In genomic region chr1:134095033-134095612, GRCm38 (mm10) we compare ENCODE assay signal across 12 mouse cellular contexts. TPM values are rescaled to one million over a fixed set of nuclear protein-coding genes. Genes with fewer than 3 reads are reported as not detected.
A peak's percentile ranks its signal among the peaks of the same experiment; 100 is the strongest.
DNase-seq lines count a peak whose midpoint lies in the region; ATAC-seq and TF ChIP-seq lines count a peak whose summit lies in the region.
"Had no signal": no experiment of that assay in that cellular context is flagged by ENCODE, and none has a peak within 500 bp of the region (broad histone marks: within the 10 kb centered on the region; RNA-seq: fewer than 3 reads in every experiment).

No protein-coding gene starts in this region.

- H3K4me3 ChIP-seq in heart, embryonic 16.5 days (ENCODE audit: low read length), result no peak overlapping the region
- no peak overlapping the region for H3K4me3 ChIP-seq in midbrain, embryonic 14.5 days (replicated peaks; ENCODE audit: low read depth, low read length)
- H3K4me3 ChIP-seq in midbrain, postnatal 0 days (ENCODE audit: low read depth, low read length), result no peak overlapping the region
- no peak overlapping the region for H3K4me3 ChIP-seq in stomach, embryonic 15.5 days (replicated peaks)
- H3K4me3 ChIP-seq: embryonic facial prominence, embryonic 13.5 days had no signal

- peak overlapping the region; percentile 13; the same call in 1 of the 2 replicates for H3K9ac ChIP-seq in heart, embryonic 16.5 days (ENCODE audit: low read length)
- H3K9ac ChIP-seq in midbrain, embryonic 14.5 days (replicated peaks; ENCODE audit: low read length), result no peak overlapping the region
- no peak overlapping the region for H3K9ac ChIP-seq in midbrain, postnatal 0 days (replicated peaks; ENCODE audit: low read length, poor library complexity, severe bottlenecking)
- no peak overlapping the region for H3K9ac ChIP-seq in stomach, embryonic 15.5 days

- peaks cover 63% of the 10 kb centered on the region for H3K4me1 ChIP-seq in heart, embryonic 16.5 days (ENCODE audit: control insufficient read depth, insufficient read depth, low read length)
- H3K4me1 ChIP-seq in midbrain, embryonic 14.5 days (ENCODE audit: control insufficient read depth, insufficient read depth, low read length), result peaks cover 63% of the 10 kb centered on the region
- H3K4me1 ChIP-seq in midbrain, postnatal 0 days (ENCODE audit: insufficient read depth, low read length), result peaks cover 15% of the 10 kb centered on the region; the same call in 1 of the 2 replicates
- H3K4me1 ChIP-seq in stomach, embryonic 15.5 days, result peaks cover 75% of the 10 kb centered on the region

- no peak for ATAC-seq in heart, embryonic 16.5 days (replicated peaks; ENCODE audit: extremely low read depth, insufficient read depth, low FRiP score)
- no peak for ATAC-seq in midbrain, embryonic 14.5 days (ENCODE audit: low FRiP score, low TSS enrichment)
- ATAC-seq in midbrain, postnatal 0 days (ENCODE audit: low FRiP score), result no peak
- ATAC-seq in granulocyte monocyte progenitor cell, adult 5-6 weeks (replicated peaks; ENCODE audit: poor library complexity, severe bottlenecking), result 0 out of 2 replicates have a peak, but pooled peaks have one; percentile 7
- ATAC-seq in stomach, embryonic 15.5 days (ENCODE audit: insufficient read depth, low FRiP score, low read depth), result no peak

- H3K36me3 ChIP-seq in heart, embryonic 16.5 days (ENCODE audit: control insufficient read depth, insufficient read depth), result no peaks in the 10 kb centered on the region
- no peaks in the 10 kb centered on the region for H3K36me3 ChIP-seq in midbrain, embryonic 14.5 days (ENCODE audit: control insufficient read depth, insufficient read depth, low read length)
- H3K36me3 ChIP-seq in midbrain, postnatal 0 days (ENCODE audit: insufficient read depth, low read length), result no peaks in the 10 kb centered on the region
- no peaks in the 10 kb centered on the region for H3K36me3 ChIP-seq in stomach, embryonic 15.5 days
- H3K36me3 ChIP-seq: embryonic facial prominence, embryonic 13.5 days had no signal

- no peak for DNase-seq in heart, adult 9 months (ENCODE audit: low spot score in 2 of 2)
- no peak for DNase-seq in midbrain, embryonic 14.5 days
- DNase-seq in midbrain, postnatal 0 days (ENCODE audit: low spot score), result no peak
- DNase-seq in right cerebral cortex, postnatal 36 days (ENCODE audit: low spot score in 2 of 2), result no peak
- no peak for DNase-seq in layer of hippocampus, adult 9-11 months
- DNase-seq: kidney, postnatal 36 days; thymus, postnatal 36 days had no signal

- WGBS in heart, embryonic 16.5 days, result 64% methylated on average over 7 of the region's 7 CpGs
- WGBS in midbrain, embryonic 14.5 days, result 65% methylated on average over 7 of the region's 7 CpGs
- 68% methylated on average over 7 of the region's 7 CpGs for WGBS in midbrain, postnatal 0 days
- WGBS in stomach, embryonic 15.5 days, result 56% methylated on average over 7 of the region's 7 CpGs

- no peaks in the 10 kb centered on the region for H3K9me3 ChIP-seq in heart, embryonic 16.5 days (replicated peaks; ENCODE audit: control insufficient read depth, low read length)
- H3K9me3 ChIP-seq in midbrain, embryonic 14.5 days (ENCODE audit: control insufficient read depth, low read length), result no peaks in the 10 kb centered on the region; the same call in 1 of the 2 replicates
- H3K9me3 ChIP-seq in midbrain, postnatal 0 days (ENCODE audit: low read length), result no peaks in the 10 kb centered on the region
- H3K9me3 ChIP-seq in stomach, embryonic 15.5 days, result no peaks in the 10 kb centered on the region
- H3K9me3 ChIP-seq: embryonic facial prominence, embryonic 13.5 days had no signal

- no peak overlapping the region for H3K27ac ChIP-seq in heart, embryonic 16.5 days (ENCODE audit: low read length)
- peak overlapping the region; percentile 83 for H3K27ac ChIP-seq in midbrain, embryonic 14.5 days (replicated peaks; ENCODE audit: low read depth, low read length)
- no peak overlapping the region for H3K27ac ChIP-seq in midbrain, postnatal 0 days (ENCODE audit: low read depth, low read length)
- H3K27ac ChIP-seq in stomach, embryonic 15.5 days, result peak overlapping the region; percentile 93

- no peak for TF ChIP-seq CTCF in midbrain, postnatal 0 days (IDR thresholded peaks at IDR 0.05)

- H3K4me2 ChIP-seq in heart, embryonic 16.5 days (ENCODE audit: low read depth, low read length), result no peak overlapping the region
- H3K4me2 ChIP-seq in midbrain, embryonic 14.5 days (ENCODE audit: low read length), result no peak overlapping the region
- H3K4me2 ChIP-seq in midbrain, postnatal 0 days (ENCODE audit: low read depth, low read length, poor library complexity, severe bottlenecking), result no peak overlapping the region
- no peak overlapping the region; the same call in 1 of the 2 replicates for H3K4me2 ChIP-seq in stomach, embryonic 15.5 days

- no peaks in the 10 kb centered on the region for H3K27me3 ChIP-seq in heart, embryonic 16.5 days (ENCODE audit: control insufficient read depth, insufficient read depth, low read length)
- H3K27me3 ChIP-seq in midbrain, embryonic 14.5 days (ENCODE audit: control insufficient read depth, insufficient read depth, low read length), result no peaks in the 10 kb centered on the region
- H3K27me3 ChIP-seq in midbrain, postnatal 0 days (ENCODE audit: insufficient read depth, low read length), result no peaks in the 10 kb centered on the region
- H3K27me3 ChIP-seq in stomach, embryonic 15.5 days (replicated peaks), result no peaks in the 10 kb centered on the region
- H3K27me3 ChIP-seq: embryonic facial prominence, embryonic 13.5 days had no signal

RNA-seq across cellular contexts. Expression of gene Chit1, which starts 15.9 kb away (rescaled TPM):
- polyA plus RNA-seq in heart, embryonic 16.5 days (2015; fragmentation: Nextera tagmentation; extraction: Ambion mirVana), result 0.31 and 0.46 TPM in 2 replicates
- 0.26 TPM in 1 of 2 replicates, not detected in the other for polyA plus RNA-seq in midbrain, embryonic 14.5 days (2014; fragmentation: Nextera tagmentation; extraction: Ambion mirVana)
- total RNA-seq in midbrain, postnatal 0 days (2014; rRNA removed), result 0.24 and 0.99 TPM in 2 replicates
- 0.21 and 0.48 TPM in 2 replicates for polyA plus RNA-seq in midbrain, postnatal 0 days (2015; fragmentation: Nextera tagmentation; extraction: Ambion mirVana)
- 0.62 and 1.7 TPM in 2 replicates for total RNA-seq in granulocyte monocyte progenitor cell, adult 5-6 weeks (2014; fragmentation: Nextera tagmentation)
- 0.22 and 0.82 TPM in 2 replicates for total RNA-seq in granulocyte monocyte progenitor cell, adult 5-6 weeks (2017)
- polyA plus RNA-seq in stomach, embryonic 15.5 days (2015; fragmentation: Nextera tagmentation; extraction: Ambion mirVana), result 0.70 and 1.1 TPM in 2 replicates
- total RNA-seq: heart, adult 18-20 months had no signal
- polyA plus RNA-seq: embryonic facial prominence, embryonic 13.5 days had no signal

RNA-seq across cellular contexts. Expression of gene Btg2, which starts 16.2 kb away (rescaled TPM):
- polyA plus RNA-seq in heart, embryonic 16.5 days (2015; fragmentation: Nextera tagmentation; extraction: Ambion mirVana), result 49.5 and 50.9 TPM in 2 replicates
- 34.2 and 61.1 TPM in 2 replicates for polyA plus RNA-seq in midbrain, embryonic 14.5 days (2014; fragmentation: Nextera tagmentation; extraction: Ambion mirVana)
- total RNA-seq in midbrain, postnatal 0 days (2014; rRNA removed), result 12.0 and 19.8 TPM in 2 replicates
- polyA plus RNA-seq in midbrain, postnatal 0 days (2015; fragmentation: Nextera tagmentation; extraction: Ambion mirVana), result 8.9 and 9.9 TPM in 2 replicates
- total RNA-seq in granulocyte monocyte progenitor cell, adult 5-6 weeks (2014; fragmentation: Nextera tagmentation), result 7.2 and 13.5 TPM in 2 replicates
- total RNA-seq in granulocyte monocyte progenitor cell, adult 5-6 weeks (2017), result 31.3 and 33.7 TPM in 2 replicates
- 72.2 and 72.4 TPM in 2 replicates for polyA plus RNA-seq in stomach, embryonic 15.5 days (2015; fragmentation: Nextera tagmentation; extraction: Ambion mirVana)

RNA-seq across cellular contexts. Expression of gene Fmod, which starts 58.1 kb away (rescaled TPM):
- polyA plus RNA-seq in heart, embryonic 16.5 days (2015; fragmentation: Nextera tagmentation; extraction: Ambion mirVana), result 23.6 and 29.5 TPM in 2 replicates
- 0.31 and 6.4 TPM in 2 replicates for polyA plus RNA-seq in midbrain, embryonic 14.5 days (2014; fragmentation: Nextera tagmentation; extraction: Ambion mirVana)
- total RNA-seq in midbrain, postnatal 0 days (2014; rRNA removed), result 17.0 and 17.1 TPM in 2 replicates
- 24.8 and 26.3 TPM in 2 replicates for polyA plus RNA-seq in midbrain, postnatal 0 days (2015; fragmentation: Nextera tagmentation; extraction: Ambion mirVana)
- total RNA-seq in granulocyte monocyte progenitor cell, adult 5-6 weeks (2014; fragmentation: Nextera tagmentation), result not detected in 2 replicates
- total RNA-seq in granulocyte monocyte progenitor cell, adult 5-6 weeks (2017), result not detected in 2 replicates
- polyA plus RNA-seq in stomach, embryonic 15.5 days (2015; fragmentation: Nextera tagmentation; extraction: Ambion mirVana), result 9.0 and 11.1 TPM in 2 replicates

Comparison
In these comparisons a context has a peak if more than half of its experiments do, and no peak if none do; other contexts are left out.
1. H3K27ac ChIP-seq: peak in midbrain, embryonic 14.5 days (single experiment) and stomach, embryonic 15.5 days (single experiment); none in heart, embryonic 16.5 days (single experiment) and midbrain, postnatal 0 days (single experiment).